Mouse (Mus musculus) embryo, embryonic 10 days (tissue): Measurements from ENCODE around the gene She.

Experiments used
- DNase-seq: peaks from one replicate; pipeline ENCODE4 v3.0.0-alpha.2; 2015; ENCODE audit warnings: low spot score

Gene She

GRCm38 (mm10) chr3:89887582-89888230 is 56.5 kb downstream of the She start:
- no peak for DNase-seq

- DNase-seq = no peak
Measured at GRCm38 (mm10) chr3:89889841-89890430, 58.8 kb downstream of the She start.

GRCm38 (mm10) chr3:89891696-89892095 is 60.5 kb downstream of the She start:
- DNase-seq = no peak

GRCm38 (mm10) chr3:89892517-89893106 is 61.4 kb downstream of the She start:
- DNase-seq = no peak

GRCm38 (mm10) chr3:89896571-89896970 is 65.4 kb downstream of the She start:
- peak; percentile 28 for DNase-seq

- DNase-seq = no peak
Measured at GRCm38 (mm10) chr3:89897204-89897796, 66.1 kb downstream of the She start.

GRCm38 (mm10) chr3:89898011-89898410 is 66.8 kb downstream of the She start:
- no peak for DNase-seq

- no peak for DNase-seq
Measured at GRCm38 (mm10) chr3:89898870-89899510, 67.8 kb downstream of the She start.

GRCm38 (mm10) chr3:89899511-89899908 is 68.3 kb downstream of the She start:
- DNase-seq = peak; percentile 18

- no peak for DNase-seq
Measured at GRCm38 (mm10) chr3:89907846-89908245, 76.7 kb downstream of the She start.
